Mouse (Mus musculus) naive thymus-derived CD4-positive, alpha-beta T cell, adult 2 months (primary cell): ENCODE measurements around the gene Fbxo28.
A peak's percentile ranks its signal among the peaks of the same experiment; 100 is the strongest.

ENCODE experiments used
- DNase-seq: peaks from one replicate; pipeline ENCODE4 v3.0.0-alpha.2; 2011; ENCODE audit warnings: low read depth

Gene Fbxo28

DNA sequence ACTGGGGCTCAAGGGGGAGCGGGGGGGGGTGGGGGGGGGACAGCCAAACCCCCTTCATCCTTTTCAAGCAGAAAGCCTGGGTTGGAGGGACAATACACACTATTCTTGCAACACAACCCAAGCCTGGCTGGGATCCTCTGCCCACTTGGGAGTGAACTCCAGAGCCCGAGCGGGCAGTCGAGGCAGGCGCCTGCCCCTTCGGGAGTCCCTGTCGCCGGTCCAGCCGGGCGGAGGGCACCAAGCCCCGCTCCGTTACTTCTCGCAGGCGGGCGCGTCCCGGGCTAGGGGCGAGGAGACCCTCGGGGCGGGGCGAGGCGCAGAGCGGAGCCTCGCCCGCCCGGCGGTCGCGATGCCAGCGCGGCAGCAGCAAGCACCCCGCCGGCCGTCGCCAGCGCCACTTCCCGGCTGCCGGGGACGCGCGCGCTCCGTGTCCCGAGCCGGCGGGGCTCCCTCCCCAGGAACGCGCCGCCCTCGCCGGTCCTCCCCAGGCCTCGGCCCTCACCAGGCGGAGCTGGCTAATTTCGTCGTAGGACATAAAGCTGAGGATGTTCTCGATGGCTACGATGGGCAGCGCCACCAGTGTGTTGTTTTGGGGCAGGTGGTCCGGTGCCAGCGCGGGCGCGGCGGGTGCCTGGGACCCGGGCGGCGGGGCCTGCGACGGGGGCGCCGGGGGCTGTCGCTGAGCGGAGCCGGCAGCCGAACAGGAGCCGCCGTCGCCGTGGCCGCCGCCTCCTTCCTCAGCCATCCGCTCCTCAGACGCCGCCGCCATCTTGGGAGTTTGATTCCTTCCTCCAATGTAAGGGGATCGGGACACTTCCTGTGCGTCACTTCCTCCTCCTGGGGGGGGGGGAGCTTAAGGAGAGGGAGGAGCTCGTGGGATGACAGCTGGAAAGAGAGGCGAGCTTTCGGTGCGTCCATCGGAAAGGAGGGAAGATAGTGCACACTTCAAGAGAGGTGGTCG is at the start of gene Fbxo28:
Gene Fbxo28 (minus strand): TSS at position 809 of the 961 bp plus-strand sequence.
- peak; percentile 86 for DNase-seq

DNA sequence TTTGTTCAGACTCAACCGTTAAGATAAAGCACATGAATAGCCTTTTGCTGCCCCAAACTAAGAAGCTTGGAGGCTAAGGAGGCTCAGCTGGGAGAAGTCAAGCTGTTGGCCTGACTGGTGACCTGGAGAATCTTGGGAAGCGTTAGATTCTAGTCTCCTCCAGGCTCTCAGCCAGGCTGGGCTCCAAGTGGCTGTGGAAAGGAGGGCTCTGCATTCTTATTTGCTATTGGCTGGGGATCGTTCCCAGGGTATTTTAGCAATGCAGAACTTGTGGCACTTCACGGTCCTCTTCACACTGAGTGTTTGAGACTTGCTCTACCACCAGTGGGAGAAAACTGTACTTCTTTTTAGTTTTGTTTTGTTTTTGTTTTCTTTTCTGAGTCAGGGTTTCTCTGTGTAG is 47.3 kb upstream of the Fbxo28 start:
- no peak for DNase-seq

DNA sequence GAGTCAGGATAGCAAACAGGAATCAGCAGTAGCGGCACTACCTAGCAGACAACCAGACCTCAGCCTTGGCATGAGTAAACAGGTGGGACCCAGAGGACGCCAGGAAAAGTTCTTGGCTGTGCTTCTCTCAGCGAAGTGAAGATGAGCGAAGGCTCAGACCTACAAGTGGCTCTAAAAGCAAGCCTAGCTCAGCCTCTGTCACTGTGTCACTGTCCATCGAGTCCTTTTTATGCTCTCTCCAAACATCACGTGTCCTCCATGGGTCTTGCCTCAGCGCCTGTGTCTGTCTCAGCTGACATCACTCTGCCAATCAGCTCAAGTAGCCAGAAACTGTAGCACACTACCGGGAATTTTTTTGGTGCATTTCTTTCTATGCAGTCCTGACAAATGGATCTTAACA is 45.0 kb upstream of the Fbxo28 start:
- no peak for DNase-seq

DNA sequence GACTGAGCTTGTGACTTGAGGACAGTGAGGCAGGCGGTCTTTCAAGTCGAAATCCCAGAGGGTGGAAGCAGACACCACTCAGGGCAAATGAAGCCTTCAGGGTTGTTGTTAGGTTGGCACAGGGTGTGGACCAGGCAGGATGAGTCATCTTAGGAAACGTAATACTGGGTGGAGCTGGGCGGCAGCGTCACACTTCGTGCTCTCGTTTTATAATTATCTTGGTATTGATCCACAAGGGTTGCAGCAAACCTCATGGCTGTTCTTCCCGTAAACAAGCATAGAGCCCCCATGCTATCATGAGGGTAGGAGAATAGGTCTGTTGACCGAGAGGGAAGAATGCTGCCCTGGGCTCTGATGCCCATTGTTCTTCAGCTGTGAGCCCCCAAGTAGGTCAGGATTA is 41.7 kb upstream of the Fbxo28 start:
- no peak for DNase-seq

DNA sequence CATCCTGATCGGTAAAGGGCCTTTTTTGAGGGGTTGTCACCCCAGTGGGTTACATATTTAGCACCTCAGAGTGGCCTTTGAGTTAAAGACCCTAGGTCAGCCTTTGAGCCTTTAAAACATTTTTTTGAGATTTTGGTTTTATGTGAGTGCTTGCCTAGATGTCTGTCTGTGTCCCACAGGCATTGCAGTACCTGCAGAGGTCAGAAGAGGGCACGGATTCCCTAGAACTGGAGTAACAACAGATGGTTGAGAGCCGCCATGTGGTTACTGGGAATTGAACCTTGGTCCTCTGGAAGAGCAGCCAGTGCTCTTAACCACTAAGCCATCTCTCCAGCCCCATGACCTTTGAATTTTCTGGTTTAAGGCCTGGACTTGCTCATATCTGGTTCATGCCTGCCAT is 39.9 kb upstream of the Fbxo28 start:
- DNase-seq, result no peak

DNA sequence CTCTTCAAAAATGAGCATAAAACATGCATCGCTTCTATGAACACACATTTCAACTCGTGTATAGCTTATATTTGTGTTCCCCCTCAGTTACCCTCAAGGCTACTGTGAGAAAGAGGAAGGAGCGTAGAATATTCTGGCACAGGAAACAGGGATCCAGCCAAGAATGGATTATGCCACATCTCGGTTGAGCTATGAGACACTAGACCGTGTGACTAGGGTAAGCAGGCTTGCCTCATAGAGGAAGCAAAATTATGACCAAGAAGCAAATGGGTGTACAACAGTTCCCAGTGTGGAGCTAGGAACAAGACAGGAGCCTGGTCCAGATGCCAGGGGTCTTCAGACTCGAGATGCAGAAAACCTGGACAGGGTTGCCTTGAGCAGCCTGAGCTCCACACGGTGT is 39.3 kb upstream of the Fbxo28 start:
- no peak for DNase-seq

DNA sequence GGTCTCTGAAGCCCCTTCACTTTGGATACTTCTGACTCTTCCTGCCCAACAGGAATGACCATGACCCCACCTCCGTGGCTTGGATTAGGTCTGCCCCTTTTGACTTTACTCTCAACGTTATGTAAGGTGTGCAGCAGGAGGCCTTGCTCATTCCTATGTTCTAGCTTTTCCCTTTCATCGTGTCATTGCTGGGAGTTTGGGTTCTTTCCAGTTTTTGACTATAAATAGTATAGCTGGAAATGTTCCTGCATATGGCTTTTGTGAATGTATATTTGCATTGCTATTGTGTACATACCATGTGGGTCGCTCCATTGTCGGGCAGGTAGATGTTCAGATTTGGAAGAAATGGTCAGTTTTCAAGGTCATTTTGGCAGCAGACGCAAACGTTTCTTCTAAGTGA is 37.4 kb upstream of the Fbxo28 start:
- DNase-seq, result no peak

DNA sequence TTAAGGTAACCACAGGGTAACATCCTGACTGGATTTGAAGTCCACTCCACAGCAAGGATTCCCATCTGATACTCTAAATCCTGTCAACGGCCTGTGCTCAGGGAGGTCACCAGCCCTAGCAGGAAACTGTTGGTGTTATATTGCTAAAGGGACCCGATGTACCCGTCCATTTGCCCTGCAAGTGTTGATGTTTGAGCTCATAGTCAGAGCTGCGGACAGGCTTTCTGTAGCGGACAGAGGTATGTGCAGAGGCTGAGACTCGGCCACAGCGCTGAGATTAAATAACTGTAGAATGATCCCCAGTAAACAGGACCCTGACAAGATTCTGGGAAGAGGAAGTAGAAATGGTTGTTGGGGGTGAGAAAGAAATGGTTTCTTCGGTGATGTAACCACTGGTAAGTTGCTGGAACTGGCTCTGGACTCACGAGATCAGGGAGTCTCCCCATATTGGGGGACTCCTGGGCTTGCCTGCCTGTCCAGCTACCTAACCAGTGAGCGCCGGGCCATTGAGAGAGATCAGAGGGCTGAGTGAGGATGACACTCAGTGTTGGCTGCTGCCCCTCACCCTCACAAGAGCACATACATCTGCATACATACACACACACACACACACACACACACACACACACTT is 36.9 kb upstream of the Fbxo28 start:
- DNase-seq, result no peak

DNA sequence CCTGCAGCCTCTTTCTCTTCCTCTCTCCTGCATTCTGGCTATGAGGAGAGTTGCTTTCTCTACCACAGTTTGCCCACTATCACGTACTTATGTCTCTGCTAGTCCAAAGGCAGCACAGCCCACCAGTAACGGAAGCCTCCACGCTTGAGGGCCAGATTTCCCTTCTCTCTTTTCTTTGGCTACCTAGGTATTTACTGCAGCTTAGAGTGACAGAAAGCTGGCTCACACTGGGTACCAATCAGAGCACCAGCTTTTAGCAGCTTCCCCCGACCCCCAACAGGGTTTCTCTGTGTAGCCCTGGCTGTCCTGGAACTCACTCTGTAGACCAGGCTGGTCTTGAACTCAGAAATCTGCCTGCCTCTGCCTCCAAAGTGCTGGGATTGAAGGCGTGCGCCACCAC is 36.1 kb upstream of the Fbxo28 start:
- DNase-seq, result no peak

DNA sequence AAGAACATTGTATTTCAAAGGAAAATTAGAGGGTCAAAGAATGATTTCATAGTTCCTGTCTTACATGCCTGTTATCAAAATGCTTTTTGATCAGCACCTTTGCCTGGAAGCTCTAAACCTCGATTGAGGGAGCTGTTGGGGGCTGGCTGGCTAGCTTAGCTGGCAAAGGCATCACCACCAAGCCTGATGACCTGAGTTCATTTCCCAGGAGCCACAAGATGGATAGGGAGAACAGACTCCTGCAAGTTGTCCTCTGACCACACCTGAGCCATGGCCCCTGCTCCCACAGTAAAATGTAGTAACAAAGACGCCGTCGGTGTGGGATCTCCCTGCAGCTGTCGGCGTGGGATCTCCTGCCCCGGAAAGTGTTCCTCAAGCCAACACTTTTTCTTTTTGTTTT is 35.4 kb upstream of the Fbxo28 start:
- no peak for DNase-seq

DNA sequence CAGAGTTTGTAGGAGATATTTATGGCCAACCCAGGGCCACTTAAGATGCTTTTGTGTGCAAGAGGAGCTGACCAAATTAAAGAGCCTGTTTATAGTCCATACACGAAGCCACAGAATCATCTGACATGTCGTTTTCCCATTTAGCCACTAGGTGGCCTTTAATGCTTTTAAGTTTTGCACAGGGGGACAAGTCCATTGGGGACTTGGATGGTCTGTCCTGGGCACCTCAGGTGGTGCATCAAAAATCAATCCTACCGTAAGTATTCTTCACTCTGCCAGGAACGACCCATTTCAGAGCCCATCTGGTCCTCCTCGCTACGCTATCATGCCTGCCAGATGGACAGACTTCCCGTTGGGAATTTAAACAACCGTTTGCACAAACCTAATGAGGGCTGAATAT is 34.8 kb upstream of the Fbxo28 start:
- peak; percentile 75 for DNase-seq

DNA sequence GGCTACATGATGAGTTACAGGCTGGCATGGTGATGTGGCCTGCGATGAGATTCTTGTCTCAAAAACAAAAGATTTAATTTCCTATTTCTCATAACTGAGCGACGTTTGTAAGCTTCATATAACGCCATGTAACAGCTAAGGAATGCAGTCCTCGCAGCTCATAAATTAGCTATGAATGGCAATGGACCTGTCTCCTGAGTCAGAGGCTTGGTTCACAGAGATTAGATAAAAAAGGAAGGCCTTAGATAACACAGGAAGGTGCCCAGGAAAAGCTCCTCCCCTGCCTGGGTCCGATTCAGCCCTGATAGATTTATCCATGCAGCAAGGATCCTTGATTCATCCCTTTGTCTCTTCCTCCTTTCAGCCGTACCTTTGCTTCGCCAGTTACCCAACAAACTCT is 30.5 kb upstream of the Fbxo28 start:
- no peak for DNase-seq

DNA sequence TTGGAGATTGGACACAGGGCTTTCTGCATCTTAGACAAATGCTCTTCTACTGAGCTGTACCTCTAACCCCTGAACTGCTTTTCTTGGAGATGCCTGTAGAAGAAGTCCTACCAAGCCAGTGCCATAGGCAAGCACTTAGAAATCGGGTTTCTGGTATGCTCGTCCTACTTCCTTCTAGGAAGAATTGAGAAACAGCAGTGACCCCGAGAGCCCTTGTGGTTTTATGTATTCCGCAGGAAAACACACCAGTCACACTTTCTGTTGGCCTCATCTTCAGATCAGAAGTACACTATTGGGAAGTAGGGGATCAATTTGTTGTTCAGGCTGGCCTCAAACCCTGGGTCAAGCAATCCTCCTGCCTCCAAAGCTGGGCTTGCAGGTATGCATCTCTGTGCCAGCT is 28.0 kb upstream of the Fbxo28 start:
- DNase-seq, result no peak

DNA sequence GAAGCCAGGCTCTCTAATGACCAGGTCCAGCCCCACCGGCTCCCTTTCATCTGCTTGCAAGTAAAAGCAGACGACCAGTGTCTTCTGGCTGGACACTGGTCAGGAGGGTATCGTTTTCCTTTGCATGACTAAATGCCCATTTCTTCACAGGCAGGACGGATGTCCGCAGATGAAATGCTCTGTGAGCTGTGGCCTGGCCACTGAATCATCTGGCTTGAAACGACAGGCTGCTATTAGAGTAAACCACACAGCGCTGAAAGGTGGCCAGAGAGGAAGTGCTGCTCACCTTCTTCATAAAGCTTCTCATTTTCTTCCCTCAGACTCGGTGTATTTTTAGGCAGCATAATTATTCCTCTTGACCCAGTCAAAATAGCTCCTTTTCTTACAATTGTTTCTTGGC is 27.4 kb upstream of the Fbxo28 start:
- no peak for DNase-seq

DNA sequence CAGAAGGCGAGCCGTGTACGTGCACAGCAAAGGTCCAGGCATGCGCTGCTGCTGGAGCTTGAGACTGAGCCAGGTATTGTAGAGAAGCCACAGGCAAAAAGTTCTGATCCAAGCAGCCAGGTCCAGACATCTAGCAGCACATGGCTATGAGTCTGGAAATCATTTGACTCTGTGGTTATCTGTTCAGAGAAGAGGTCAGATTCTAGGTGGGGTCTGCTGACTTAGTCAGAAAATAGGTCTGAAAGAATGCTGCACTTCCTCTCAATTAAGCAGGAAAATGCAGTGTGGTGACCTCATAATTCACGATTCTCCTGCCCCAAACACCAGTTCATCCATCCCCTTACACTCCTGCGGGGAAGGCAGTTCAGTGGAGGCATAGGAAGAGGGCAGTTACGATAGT is 26.9 kb upstream of the Fbxo28 start:
- DNase-seq, result no peak

DNA sequence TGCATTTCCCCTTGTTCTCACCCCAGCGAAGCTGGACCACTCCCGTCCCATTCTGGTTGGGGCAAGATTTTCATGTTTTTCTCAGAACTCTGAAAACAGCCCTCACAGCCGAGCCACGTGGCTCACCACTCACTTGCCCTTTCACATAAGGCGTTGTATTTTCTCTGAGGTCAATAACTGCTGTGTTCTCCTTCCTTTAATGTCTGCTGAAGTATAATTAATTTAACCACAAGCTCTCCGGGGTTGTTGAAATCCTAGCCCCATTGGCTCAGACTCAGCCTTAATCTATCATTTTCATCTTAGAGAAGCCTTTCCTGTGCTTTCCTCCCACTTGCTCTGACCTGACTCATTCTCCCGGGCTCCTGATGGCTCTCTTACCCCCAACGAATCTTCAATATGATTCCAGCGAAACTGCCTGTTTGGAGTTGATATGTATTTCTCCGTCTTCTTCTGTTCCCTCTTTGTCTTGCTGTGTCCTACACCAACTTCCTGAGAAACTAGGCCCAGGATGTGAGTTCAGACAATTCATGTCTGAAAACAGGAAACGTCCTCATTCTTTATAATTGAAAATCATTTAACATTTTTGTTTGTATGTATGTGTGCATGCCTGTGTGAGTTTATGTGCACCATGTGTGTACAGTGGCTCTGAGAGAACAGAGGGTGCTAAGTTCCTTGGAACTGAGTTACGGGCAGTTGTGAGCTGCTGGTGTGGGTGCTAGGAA is 22.4 kb upstream of the Fbxo28 start:
- DNase-seq, result peak; percentile 44

DNA sequence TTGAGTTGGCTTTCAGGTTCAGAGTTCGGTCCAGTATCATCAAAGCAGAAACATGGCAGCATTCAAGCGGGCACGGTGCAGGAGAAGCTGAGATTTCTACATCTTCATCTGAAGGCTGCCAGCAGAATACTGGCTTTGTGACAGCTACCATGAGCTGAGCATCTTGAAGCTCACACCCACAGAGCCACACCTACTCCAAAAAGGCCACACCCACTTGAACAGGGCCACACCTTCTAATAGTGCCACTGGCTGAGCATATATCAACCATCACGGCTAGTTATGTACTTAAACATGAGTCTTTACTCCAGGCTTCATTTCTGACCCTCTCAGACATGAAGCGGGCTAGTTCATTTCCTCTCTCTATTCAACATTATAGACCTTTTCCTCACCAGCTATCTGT is 21.3 kb upstream of the Fbxo28 start:
- DNase-seq, result no peak

DNA sequence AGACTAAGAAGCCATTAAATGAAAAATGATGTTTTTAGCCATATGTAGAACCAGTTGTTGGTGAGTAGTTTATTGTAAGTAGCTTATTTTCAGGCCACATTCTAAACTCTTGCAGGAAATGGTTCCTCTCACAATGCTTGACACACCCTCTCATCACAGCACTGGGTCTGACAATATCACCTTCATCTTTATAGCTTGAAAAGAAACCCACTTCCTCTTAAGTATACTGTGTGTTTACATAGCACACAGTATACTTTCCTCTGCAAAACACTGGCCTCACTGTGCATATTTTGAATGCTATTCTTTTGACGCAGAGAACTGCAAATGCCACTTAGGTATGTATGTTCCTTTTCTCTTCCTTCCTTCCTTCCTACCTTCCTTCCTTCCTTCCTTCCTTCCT is 16.7 kb upstream of the Fbxo28 start:
- DNase-seq, result peak; percentile 82

DNA sequence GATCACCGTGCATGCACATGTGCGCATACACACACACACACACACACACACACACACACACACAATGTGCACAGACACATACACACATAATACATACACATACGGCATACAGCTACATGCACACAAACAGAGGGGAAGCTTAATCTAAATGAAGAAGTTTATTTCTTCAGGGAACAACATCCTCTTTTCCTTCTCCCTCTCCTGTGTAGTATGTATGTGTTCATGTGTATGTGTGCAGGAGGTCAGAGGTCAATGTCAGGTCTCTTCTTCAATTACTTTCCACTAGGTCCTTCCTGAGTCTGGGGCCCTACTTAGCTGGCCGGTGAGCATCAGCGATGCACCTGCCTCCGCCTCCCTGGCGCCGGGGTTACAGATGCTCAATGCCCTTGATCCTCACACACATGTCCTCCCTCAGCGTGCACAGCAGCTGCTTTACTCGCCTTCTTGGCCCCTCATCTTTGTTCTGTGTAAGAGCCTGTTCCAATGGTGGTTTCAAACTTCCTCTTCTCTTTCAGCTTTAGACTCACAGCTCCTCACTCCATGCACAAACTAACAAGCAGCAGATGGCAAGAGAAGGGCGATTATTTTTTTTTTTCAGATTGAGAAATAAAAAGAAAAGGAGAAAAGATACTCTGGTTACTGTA is 13.2 kb upstream of the Fbxo28 start:
- no peak for DNase-seq

DNA sequence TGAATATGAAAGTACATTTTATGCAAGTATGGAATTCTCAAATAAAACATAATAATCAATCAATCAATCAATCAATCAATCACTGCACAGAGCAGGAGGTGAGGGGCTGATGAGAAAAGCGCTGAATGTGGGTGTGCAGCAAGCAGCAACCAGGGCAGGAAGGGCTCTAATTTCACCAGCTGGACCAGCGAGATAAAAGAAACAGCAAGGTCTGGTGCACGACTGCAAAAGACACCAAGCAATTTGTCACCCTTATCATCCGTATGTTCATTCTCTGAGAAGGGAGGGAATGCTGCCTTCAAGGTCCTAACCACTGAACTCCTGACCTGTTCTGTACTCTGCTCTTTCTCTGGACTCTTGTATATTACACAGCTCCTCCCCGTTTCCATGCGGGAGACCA is 8.1 kb upstream of the Fbxo28 start:
- no peak for DNase-seq

DNA sequence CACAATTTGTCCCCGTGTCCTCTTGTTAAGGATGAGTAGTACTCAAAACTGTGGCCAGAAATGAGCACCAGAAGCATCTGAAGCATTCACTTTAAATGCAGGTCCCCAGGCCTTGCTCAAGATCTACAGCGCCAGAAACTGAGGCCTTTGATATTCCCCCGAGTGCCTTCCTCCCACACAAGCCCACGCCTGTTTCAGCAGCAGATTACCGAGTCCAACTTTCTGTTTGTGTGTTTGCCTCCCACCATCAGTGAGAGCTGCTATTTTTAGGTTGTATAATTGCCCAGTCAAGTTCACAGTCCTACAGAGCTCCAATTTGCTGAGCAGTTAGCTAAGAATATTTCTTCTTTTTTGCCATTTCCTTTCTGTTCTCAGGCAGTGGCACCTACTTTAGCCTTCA is 5.1 kb upstream of the Fbxo28 start:
- no peak for DNase-seq

DNA sequence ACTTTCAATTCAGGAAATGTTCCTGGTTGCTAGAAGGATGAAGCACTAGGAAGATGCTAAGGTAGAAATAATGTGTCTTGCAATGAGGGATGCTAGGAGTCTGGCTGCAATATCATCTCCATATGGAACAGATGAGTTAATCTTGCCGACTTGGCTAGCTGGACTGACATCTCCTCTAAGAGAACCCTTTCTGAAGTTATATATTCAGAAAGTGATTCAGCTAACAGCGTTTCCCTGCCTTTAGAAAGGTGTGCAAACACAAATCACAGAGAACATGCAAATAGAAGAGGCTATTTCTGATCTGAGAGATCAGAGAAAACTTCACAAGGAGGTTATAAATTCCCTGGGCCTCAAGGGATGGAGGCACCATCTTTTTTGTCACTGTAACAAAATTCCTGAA is 4.4 kb upstream of the Fbxo28 start:
- no peak for DNase-seq

DNA sequence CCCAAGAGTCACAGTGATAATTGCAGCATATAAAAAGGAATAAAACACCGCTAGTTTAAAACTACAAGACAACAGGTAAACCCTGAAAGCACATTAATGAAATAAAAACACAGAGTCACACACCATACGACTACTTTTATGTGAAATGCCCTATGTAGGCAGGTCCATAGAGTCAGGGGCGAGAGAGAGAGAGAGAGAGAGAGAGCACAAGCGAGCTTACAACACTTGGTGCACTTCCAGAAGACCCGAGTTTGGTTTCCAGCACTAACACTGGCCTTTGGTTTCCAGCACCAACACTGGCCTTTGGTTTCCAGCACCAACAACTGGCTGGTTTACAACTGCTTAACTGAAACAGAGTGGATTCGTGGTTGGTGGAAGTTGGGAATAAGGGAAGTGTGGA is 564 bp upstream of the Fbxo28 start:
- DNase-seq, result no peak
